Mouse (Mus musculus) layer of hippocampus, adult 9-11 months (tissue): Measurements from ENCODE around the gene Ddit4l.
"Not testable (repeated sequence)": the region's sequence is repeated elsewhere in the genome, so short reads cannot be mapped to it uniquely, and the experiment has no call there.

Source experiments
- DNase-seq: peaks from one replicate; pipeline ENCODE4 v3.0.0; 2022

The Ddit4l gene

GRCm38 (mm10) chr3:137649112-137649511 is 27.7 kb downstream of the Ddit4l start:
- no peak for DNase-seq

GRCm38 (mm10) chr3:137652853-137653252 is 31.4 kb downstream of the Ddit4l start:
- no peak for DNase-seq

- not testable (repeated sequence) for DNase-seq
These were observed 49.8 kb downstream of the Ddit4l start, which contains the start of gene Gm21962 for GRCm38 (mm10) chr3:137671224-137671623. TSS of gene Gm21962 (plus strand) at chr3:137671524.
